Comparison of ENCODE assay signal across 25 mouse cellular contexts in the genomic region with DNA sequence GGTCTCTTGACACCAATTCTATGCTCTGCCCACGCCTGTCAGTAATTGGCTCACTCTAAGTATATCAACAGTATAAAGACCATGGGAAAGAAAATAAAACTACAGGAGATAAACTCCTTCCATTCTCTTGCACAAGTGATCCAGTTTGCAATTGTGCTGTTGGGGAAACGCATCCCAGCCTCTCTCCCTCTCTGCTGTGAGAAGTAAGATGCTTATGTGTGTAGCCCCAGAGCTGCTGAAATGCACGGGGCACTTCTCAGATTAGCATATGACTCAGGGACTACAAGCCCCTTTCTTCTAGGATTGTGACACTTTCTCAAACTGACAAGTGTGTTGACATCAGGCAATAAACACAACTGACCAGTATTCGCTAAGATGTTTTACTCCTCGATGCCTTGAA.
DNase-seq lines count a peak whose midpoint lies in the region; ATAC-seq and TF ChIP-seq lines count a peak whose summit lies in the region.
"Had no signal": no experiment of that assay in that cellular context is flagged by ENCODE, and none has a peak within 500 bp of the region (broad histone marks: within the 10 kb centered on the region; RNA-seq: fewer than 3 reads in every experiment).

No protein-coding gene starts in this region.

- H3K4me3 ChIP-seq in lung, embryonic 14.5 days (ENCODE audit: low read depth, low read length) = no peak overlapping the region
- no peak overlapping the region for H3K4me3 ChIP-seq in lung, adult 2 months (replicated peaks; ENCODE audit: extremely low read depth, low read depth, low read length)
- H3K4me3 ChIP-seq in midbrain, embryonic 12.5 days = no peak overlapping the region
- no peak overlapping the region for H3K4me3 ChIP-seq in midbrain, embryonic 16.5 days (ENCODE audit: low read depth, low read length)
- H3K4me3 ChIP-seq: embryonic facial prominence, embryonic 10.5 days; forebrain, embryonic 15.5 days; heart, adult 2 months; heart, embryonic 13.5 days; limb, embryonic 13.5 days; liver, embryonic 12.5 days; megakaryocyte, embryonic 14.5 days had no signal

- no peaks in the 10 kb centered on the region for H3K9me3 ChIP-seq in lung, embryonic 14.5 days (ENCODE audit: low read depth, low read length)
- H3K9me3 ChIP-seq in midbrain, embryonic 12.5 days = no peaks in the 10 kb centered on the region
- no peaks in the 10 kb centered on the region for H3K9me3 ChIP-seq in midbrain, embryonic 16.5 days (replicated peaks; ENCODE audit: control insufficient read depth, low read length, poor library complexity, severe bottlenecking)
- H3K9me3 ChIP-seq: embryonic facial prominence, embryonic 10.5 days; forebrain, embryonic 15.5 days; heart, embryonic 13.5 days; limb, embryonic 13.5 days; liver, embryonic 12.5 days had no signal

- H3K27ac ChIP-seq in lung, embryonic 14.5 days (ENCODE audit: low read depth) = no peak overlapping the region
- no peak overlapping the region; the same call in 1 of the 2 replicates for H3K27ac ChIP-seq in midbrain, embryonic 12.5 days (replicated peaks)
- no peak overlapping the region for H3K27ac ChIP-seq in midbrain, embryonic 16.5 days (ENCODE audit: low read length)
- H3K27ac ChIP-seq: embryonic facial prominence, embryonic 10.5 days; forebrain, embryonic 15.5 days; heart, adult 2 months; heart, embryonic 13.5 days; hindbrain, postnatal 0 days; limb, embryonic 13.5 days; liver, embryonic 12.5 days; stomach, postnatal 0 days had no signal

- no peak overlapping the region for H3K4me2 ChIP-seq in lung, embryonic 14.5 days
- H3K4me2 ChIP-seq in midbrain, embryonic 12.5 days (replicated peaks) = no peak overlapping the region
- H3K4me2 ChIP-seq in midbrain, embryonic 16.5 days (ENCODE audit: low read length) = no peak overlapping the region
- H3K4me2 ChIP-seq: forebrain, embryonic 15.5 days; heart, embryonic 13.5 days; limb, embryonic 13.5 days; liver, embryonic 12.5 days had no signal

- no peak for TF ChIP-seq POLR2A in lung, adult 2 months (IDR thresholded peaks at IDR 0.05; ENCODE audit: borderline replicate concordance, extremely low read depth, low read depth, low read length)
- TF ChIP-seq POLR2A in brain, embryonic 14.5 days (IDR thresholded peaks at IDR 0.05; ENCODE audit: borderline replicate concordance, extremely low read depth, insufficient read depth, insufficient read length, poor library complexity, severe bottlenecking) = no peak

- 30% methylated on average over 5 of the region's 5 CpGs for WGBS in lung, embryonic 14.5 days
- 39% methylated on average over 5 of the region's 5 CpGs for WGBS in lung, adult 2 months
- 42% methylated on average over 5 of the region's 5 CpGs for WGBS in midbrain, embryonic 12.5 days
- 27% methylated on average over 5 of the region's 5 CpGs for WGBS in midbrain, embryonic 16.5 days

- TF ChIP-seq CTCF in lung, embryonic 14.5 days (IDR thresholded peaks at IDR 0.05; ENCODE audit: low read depth) = no peak
- TF ChIP-seq CTCF in lung, adult 2 months (IDR thresholded peaks at IDR 0.05; ENCODE audit: insufficient read depth, low read length) = no peak
- TF ChIP-seq CTCF in brain, embryonic 14.5 days (IDR thresholded peaks at IDR 0.05; ENCODE audit: borderline replicate concordance, extremely low read depth, insufficient read depth, insufficient read length) = no peak

- ATAC-seq in lung, embryonic 14.5 days (ENCODE audit: insufficient read depth) = no peak
- peak; percentile 65; the same call in 1 of the 2 replicates for ATAC-seq in midbrain, embryonic 12.5 days (ENCODE audit: low FRiP score, low read depth)
- ATAC-seq in midbrain, embryonic 16.5 days = no peak
- ATAC-seq: forebrain, embryonic 15.5 days; hindbrain, postnatal 0 days; intestine, embryonic 16.5 days; liver, embryonic 12.5 days had no signal

- DNase-seq in lung, embryonic 14.5 days = peak; percentile 28
- no peak for DNase-seq in lung, adult 2 months
- DNase-seq in brain, embryonic 14.5 days (ENCODE audit: low read depth) = peak; percentile 23
- no peak for DNase-seq in testis, postnatal 10 days (ENCODE audit: low spot score)
- DNase-seq in spleen, postnatal 10 days (ENCODE audit: low spot score in 2 of 2) = no peak
- DNase-seq: adrenal gland, adult 8-10 months; B cell, adult 2 months; cerebellum, adult 9-10 months; gastrocnemius, postnatal 25 days; heart, adult 2 months; heart, postnatal 14 days; kidney, adult 9 months; kidney, postnatal 4 days; lung, adult 18-20 months had no signal

- no peak overlapping the region for H3K9ac ChIP-seq in lung, embryonic 14.5 days
- H3K9ac ChIP-seq in midbrain, embryonic 12.5 days (replicated peaks) = no peak overlapping the region
- no peak overlapping the region for H3K9ac ChIP-seq in midbrain, embryonic 16.5 days (ENCODE audit: low read depth, low read length)
- H3K9ac ChIP-seq: forebrain, embryonic 15.5 days; heart, embryonic 13.5 days; limb, embryonic 13.5 days; liver, embryonic 12.5 days had no signal

- no peaks in the 10 kb centered on the region for H3K36me3 ChIP-seq in lung, embryonic 14.5 days (ENCODE audit: insufficient read depth)
- H3K36me3 ChIP-seq in midbrain, embryonic 12.5 days = no peaks in the 10 kb centered on the region
- H3K36me3 ChIP-seq in midbrain, embryonic 16.5 days (ENCODE audit: control insufficient read depth, insufficient read depth, low read length) = no peaks in the 10 kb centered on the region
- H3K36me3 ChIP-seq: embryonic facial prominence, embryonic 10.5 days; forebrain, embryonic 15.5 days; heart, embryonic 13.5 days; limb, embryonic 13.5 days; liver, embryonic 12.5 days had no signal

- 0 out of 2 replicates have a peak, but pooled peaks cover 5% of the 10 kb centered on the region for H3K4me1 ChIP-seq in lung, embryonic 14.5 days (ENCODE audit: insufficient read depth)
- no peaks in the 10 kb centered on the region for H3K4me1 ChIP-seq in lung, adult 2 months (ENCODE audit: control insufficient read depth, insufficient read depth, low read length)
- peaks cover 8% of the 10 kb centered on the region; the same call in 1 of the 2 replicates for H3K4me1 ChIP-seq in midbrain, embryonic 12.5 days
- H3K4me1 ChIP-seq in midbrain, embryonic 16.5 days (ENCODE audit: control insufficient read depth, insufficient read depth, low read length) = no peaks in the 10 kb centered on the region
- H3K4me1 ChIP-seq: forebrain, embryonic 15.5 days; liver, embryonic 12.5 days; megakaryocyte, embryonic 14.5 days had no signal

- H3K27me3 ChIP-seq in lung, embryonic 14.5 days (ENCODE audit: insufficient read depth, low read length) = no peaks in the 10 kb centered on the region
- no peaks in the 10 kb centered on the region for H3K27me3 ChIP-seq in midbrain, embryonic 12.5 days
- H3K27me3 ChIP-seq in midbrain, embryonic 16.5 days (ENCODE audit: control insufficient read depth, insufficient read depth, low read depth, low read length) = no peaks in the 10 kb centered on the region
- H3K27me3 ChIP-seq: forebrain, embryonic 15.5 days; heart, embryonic 13.5 days; limb, embryonic 13.5 days; liver, embryonic 12.5 days; megakaryocyte, embryonic 14.5 days had no signal

Comparison
In these comparisons a context has a peak if more than half of its experiments do, and no peak if none do; other contexts are left out.
1. DNase-seq: peak in lung, embryonic 14.5 days (single experiment) and brain, embryonic 14.5 days (single experiment); none in lung, adult 2 months (single experiment), testis, postnatal 10 days (single experiment) and spleen, postnatal 10 days (0 of 2).